Mouse (Mus musculus): ENCODE measurements around the gene Large1. TPM values are rescaled to one million over a fixed set of nuclear protein-coding genes. Genes with fewer than 3 reads are reported as not detected.
"Not testable (repeated sequence)": the region's sequence is repeated elsewhere in the genome, so short reads cannot be mapped to it uniquely, and the experiment has no call there.

Large1 gene
- polyA plus RNA-seq (2016; fragmentation: Nextera tagmentation; extraction: Ambion mirVana) = 8.3 and 10.0 TPM in 2 replicates

DNA sequence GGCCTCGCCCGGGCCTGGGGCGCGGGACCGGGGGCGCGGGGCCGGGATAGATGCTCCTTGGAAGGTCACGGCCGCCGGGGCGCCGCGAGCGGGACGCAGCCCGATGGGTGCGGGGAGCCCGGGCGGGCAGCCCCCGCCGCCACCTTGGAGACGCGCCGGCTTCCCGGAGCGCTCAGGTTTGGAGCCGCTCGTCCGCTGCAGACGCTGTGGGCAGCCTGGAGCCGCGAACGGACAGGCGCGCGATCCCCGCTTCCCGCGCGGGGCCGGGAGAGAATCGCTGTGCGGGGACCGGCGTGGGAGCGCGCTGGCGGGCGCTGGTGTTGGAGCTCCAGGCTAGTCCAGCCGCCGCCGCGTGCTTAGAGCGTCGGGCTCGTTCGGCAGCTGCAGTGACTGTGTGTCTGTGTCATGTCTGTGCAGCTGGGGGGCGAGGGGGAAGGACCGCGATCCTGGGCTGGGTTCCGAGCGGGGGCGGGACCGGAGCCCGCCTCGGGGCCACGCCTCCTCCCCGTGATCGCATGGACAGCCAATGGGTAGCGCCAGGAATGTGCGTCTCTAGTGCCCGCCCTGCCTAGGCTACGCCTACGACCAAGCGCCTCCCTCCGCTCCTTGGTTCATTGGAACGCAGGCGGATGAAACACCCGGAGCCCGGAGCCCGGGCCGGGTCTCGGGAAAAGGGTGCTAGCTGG, at the start of gene Large1:
Gene Large1 (minus strand): TSS at position 433 of the 686 bp plus-strand sequence.
- peak; percentile 99 for ATAC-seq (ENCODE audit: insufficient number of reproducible peaks, insufficient read depth, low FRiP score, low TSS enrichment, low read depth)
- under 1% methylated on average over 81 of the region's 84 CpGs for WGBS
- peak within 1 kb of the TSS; percentile 86 for H3K4me2 ChIP-seq

GRCm38 (mm10) chr8:73400343-73400742, 47.0 kb upstream of the Large1 start:
- 43% methylated on average over 1 of the region's 1 CpGs for WGBS
- Histone ChIP-seq H3K36me3 (no peaks in the 10 kb centered on the region), H3K4me1 (replicated peaks) (0 out of 2 replicates have a peak, but pooled peaks cover 5% of the 10 kb centered on the region), H3K4me2 (no peak overlapping the region), H3K4me3 (replicated peaks) (no peak overlapping the region), H3K9ac (replicated peaks) (no peak overlapping the region), H3K9me3 (no peaks in the 10 kb centered on the region), H3K27me3 (no peaks in the 10 kb centered on the region), H3K27ac (no peak overlapping the region)
- no peak for ATAC-seq (ENCODE audit: insufficient number of reproducible peaks, insufficient read depth, low FRiP score, low TSS enrichment, low read depth)

More for the DNA sequence above, at the start of gene Large1:
- peaks cover 15% of the 10 kb centered on the region for H3K4me1 ChIP-seq (replicated peaks)
- H3K27ac ChIP-seq = peak within 1 kb of the TSS; percentile 94
- H3K4me3 ChIP-seq (replicated peaks) = peak within 1 kb of the TSS; percentile 88
- no peaks in the 10 kb centered on the region for H3K27me3 ChIP-seq
- no peaks in the 10 kb centered on the region for H3K9me3 ChIP-seq
- peak within 1 kb of the TSS; percentile 91 for H3K9ac ChIP-seq (replicated peaks)
- H3K36me3 ChIP-seq = no peaks in the 10 kb centered on the region

- not testable (repeated sequence) for H3K4me2 ChIP-seq; H3K9me3 ChIP-seq; H3K4me1 ChIP-seq (replicated peaks); H3K36me3 ChIP-seq; H3K4me3 ChIP-seq (replicated peaks); H3K9ac ChIP-seq (replicated peaks); H3K27me3 ChIP-seq; ATAC-seq (ENCODE audit: insufficient number of reproducible peaks, insufficient read depth, low FRiP score, low TSS enrichment, low read depth); H3K27ac ChIP-seq
- WGBS = 86% methylated on average over 6 of the region's 6 CpGs
Observed at GRCm38 (mm10) chr8:73373001-73373400, 19.7 kb upstream of the Large1 start.

- Histone ChIP-seq H3K36me3 (no peaks in the 10 kb centered on the region), H3K4me3 (replicated peaks) (no peak overlapping the region), H3K4me1 (replicated peaks) (peaks cover 12% of the 10 kb centered on the region), H3K9me3 (no peaks in the 10 kb centered on the region), H3K9ac (replicated peaks) (no peak overlapping the region), H3K27me3 (no peaks in the 10 kb centered on the region), H3K4me2 (no peak overlapping the region), H3K27ac (no peak overlapping the region)
- 27% methylated on average over 2 of the region's 2 CpGs for WGBS
- ATAC-seq (ENCODE audit: insufficient number of reproducible peaks, insufficient read depth, low FRiP score, low TSS enrichment, low read depth) = no peak
Observed at GRCm38 (mm10) chr8:73355979-73356378, 2.6 kb upstream of the Large1 start.

GRCm38 (mm10) chr8:73354201-73354881, 1.0 kb upstream of the Large1 start:
- H3K4me2 ChIP-seq = peak overlapping the region; percentile 86
- no peaks in the 10 kb centered on the region for H3K9me3 ChIP-seq
- H3K4me3 ChIP-seq (replicated peaks) = peak overlapping the region; percentile 88
- ATAC-seq (ENCODE audit: insufficient number of reproducible peaks, insufficient read depth, low FRiP score, low TSS enrichment, low read depth) = no peak
- no peaks in the 10 kb centered on the region for H3K27me3 ChIP-seq
- peaks cover 15% of the 10 kb centered on the region for H3K4me1 ChIP-seq (replicated peaks)
- H3K9ac ChIP-seq (replicated peaks) = peak overlapping the region; percentile 55
- peak overlapping the region; percentile 64; the same call in 1 of the 2 replicates for H3K27ac ChIP-seq
- no peaks in the 10 kb centered on the region for H3K36me3 ChIP-seq
- under 1% methylated on average over 25 of the region's 25 CpGs for WGBS

DNA sequence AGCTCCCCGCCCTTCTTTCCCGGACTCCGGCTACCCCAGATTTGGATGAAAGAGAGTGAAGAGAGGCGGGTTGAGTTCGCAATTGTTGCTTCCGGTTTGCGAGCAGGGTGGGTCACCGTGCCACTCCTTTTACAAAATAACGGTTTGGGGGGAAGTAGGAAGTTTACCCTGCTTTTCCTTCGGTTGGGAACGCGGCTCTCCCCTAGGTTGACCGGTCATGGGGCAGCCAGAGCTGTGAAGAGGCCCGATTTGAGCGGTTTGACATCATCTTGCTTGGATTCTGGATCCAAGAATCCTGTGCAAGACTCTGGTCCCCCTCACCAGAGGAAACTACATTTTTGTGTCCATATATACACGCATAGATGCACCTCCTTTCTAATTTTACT, 447 bp upstream of the Large1 start:
- WGBS = 0% methylated on average over 16 of the region's 16 CpGs
- peak overlapping the region; percentile 64 for H3K27ac ChIP-seq

DNA sequence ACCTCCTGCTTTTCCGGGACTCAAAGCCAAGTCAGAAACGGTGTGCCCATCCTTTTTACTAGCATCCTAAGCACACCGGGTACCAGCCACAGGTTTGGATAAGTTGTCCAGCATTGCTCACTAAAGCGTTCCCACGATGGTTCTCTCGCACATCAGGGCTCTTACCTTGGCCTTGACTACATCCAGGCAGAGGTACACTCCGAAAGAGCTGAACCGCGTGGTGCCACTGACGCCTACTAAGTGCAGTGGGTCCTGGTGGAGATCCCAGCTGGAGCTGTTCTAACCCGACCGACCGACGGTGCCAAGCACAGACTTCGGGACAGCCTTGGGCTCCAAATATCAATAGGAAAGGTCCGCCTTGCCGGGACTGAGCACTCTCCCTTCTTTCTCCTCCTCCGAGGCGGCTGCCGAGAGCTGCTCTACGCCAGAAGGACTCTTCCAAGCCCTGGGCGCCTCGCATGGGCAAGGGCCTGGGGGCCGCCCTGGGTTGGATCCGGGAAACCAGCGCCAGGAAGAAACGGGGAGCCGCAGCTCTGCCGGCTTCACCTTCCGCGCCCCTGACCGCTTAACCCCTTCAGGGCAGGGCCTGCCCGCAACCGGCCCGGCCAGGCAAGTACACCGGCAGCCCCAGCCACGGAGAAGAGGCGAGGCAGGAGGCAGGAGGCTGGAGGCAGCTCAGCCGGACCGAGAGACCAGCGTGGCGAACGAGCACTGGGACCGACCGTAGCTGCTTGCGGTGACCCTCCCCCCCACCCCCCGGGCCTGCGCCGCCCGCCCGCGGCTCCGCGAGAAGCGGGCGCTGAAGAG, 836 bp downstream of the Large1 start:
- Histone ChIP-seq H3K36me3 (no peaks in the 10 kb centered on the region), H3K4me3 (replicated peaks) (peak overlapping the region; percentile 88), H3K4me2 (peak overlapping the region; percentile 86), H3K9ac (replicated peaks) (peak overlapping the region; percentile 91), H3K4me1 (replicated peaks) (peaks cover 15% of the 10 kb centered on the region), H3K27me3 (no peaks in the 10 kb centered on the region), H3K9me3 (no peaks in the 10 kb centered on the region), H3K27ac (peak overlapping the region; percentile 94)
- under 1% methylated on average over 56 of the region's 56 CpGs for WGBS
- peak; percentile 27 for ATAC-seq (ENCODE audit: insufficient number of reproducible peaks, insufficient read depth, low FRiP score, low TSS enrichment, low read depth)

More for the DNA sequence above, 447 bp upstream of the Large1 start:
- Histone ChIP-seq H3K4me1 (replicated peaks) (peaks cover 15% of the 10 kb centered on the region), H3K36me3 (no peaks in the 10 kb centered on the region), H3K27me3 (no peaks in the 10 kb centered on the region), H3K4me2 (peak overlapping the region; percentile 86), H3K4me3 (replicated peaks) (peak overlapping the region; percentile 88), H3K9ac (replicated peaks) (peak overlapping the region; percentile 55), H3K9me3 (no peaks in the 10 kb centered on the region)
- peak; percentile 53 for ATAC-seq (ENCODE audit: insufficient number of reproducible peaks, insufficient read depth, low FRiP score, low TSS enrichment, low read depth)

GRCm38 (mm10) chr8:73350366-73350765, 3.0 kb downstream of the Large1 start:
- Histone ChIP-seq H3K9ac (replicated peaks) (no peak overlapping the region), H3K4me1 (replicated peaks) (peaks cover 15% of the 10 kb centered on the region), H3K9me3 (no peaks in the 10 kb centered on the region), H3K36me3 (no peaks in the 10 kb centered on the region), H3K27me3 (no peaks in the 10 kb centered on the region), H3K4me2 (peak overlapping the region; percentile 30; the same call in 1 of the 2 replicates), H3K4me3 (replicated peaks) (no peak overlapping the region), H3K27ac (no peak overlapping the region)
- ATAC-seq (ENCODE audit: insufficient number of reproducible peaks, insufficient read depth, low FRiP score, low TSS enrichment, low read depth) = no peak
- WGBS = 20% methylated on average over 2 of the region's 2 CpGs

- H3K4me3 ChIP-seq (replicated peaks) = no peak overlapping the region
- no peak for ATAC-seq (ENCODE audit: insufficient number of reproducible peaks, insufficient read depth, low FRiP score, low TSS enrichment, low read depth)
- no peaks in the 10 kb centered on the region for H3K9me3 ChIP-seq
- H3K27me3 ChIP-seq = no peaks in the 10 kb centered on the region
- no peaks in the 10 kb centered on the region for H3K36me3 ChIP-seq
- WGBS = 94% methylated on average over 3 of the region's 3 CpGs
- no peaks in the 10 kb centered on the region for H3K4me1 ChIP-seq (replicated peaks)
- no peak overlapping the region for H3K27ac ChIP-seq
- H3K4me2 ChIP-seq = no peak overlapping the region
- H3K9ac ChIP-seq (replicated peaks) = no peak overlapping the region
Observed at GRCm38 (mm10) chr8:73342761-73343395, 10.5 kb downstream of the Large1 start.

- no peak overlapping the region for H3K27ac ChIP-seq
- H3K9ac ChIP-seq (replicated peaks) = no peak overlapping the region
- WGBS = 58% methylated on average over 1 of the region's 1 CpGs
- peaks cover 4% of the 10 kb centered on the region; the same call in 1 of the 2 replicates for H3K9me3 ChIP-seq
- no peak overlapping the region for H3K4me3 ChIP-seq (replicated peaks)
- H3K4me1 ChIP-seq (replicated peaks) = no peaks in the 10 kb centered on the region
- no peaks in the 10 kb centered on the region for H3K27me3 ChIP-seq
- no peak overlapping the region for H3K4me2 ChIP-seq
- ATAC-seq (ENCODE audit: insufficient number of reproducible peaks, insufficient read depth, low FRiP score, low TSS enrichment, low read depth) = no peak
- peaks cover 5% of the 10 kb centered on the region; the same call in 1 of the 2 replicates for H3K36me3 ChIP-seq
Observed at GRCm38 (mm10) chr8:73336845-73337244, 16.5 kb downstream of the Large1 start.

Data from limb, embryonic 12.5 days (tissue).